Mouse (Mus musculus): Measurements from ENCODE around the gene Cops2. TPM values are rescaled to one million over a fixed set of nuclear protein-coding genes. Genes with fewer than 3 reads are reported as not detected.

Gene Cops2
- total RNA-seq, 1 experiment from 2014 or later: 241 TPM

- ATAC-seq (replicated peaks; ENCODE audit: low read depth, poor library complexity, severe bottlenecking): no peak
Measured at GRCm38 (mm10) chr2:125784392-125784791, 74.5 kb downstream of the Cops2 start.

- ATAC-seq (replicated peaks; ENCODE audit: low read depth, poor library complexity, severe bottlenecking): no peak
Measured at GRCm38 (mm10) chr2:125783868-125784267, 75.1 kb downstream of the Cops2 start.

GRCm38 (mm10) chr2:125782719-125783109, 76.2 kb downstream of the Cops2 start, which contains the start of gene Secisbp2l:
Gene Secisbp2l (minus strand): TSS chr2:125782870.
- peak; percentile 97 for ATAC-seq (replicated peaks; ENCODE audit: low read depth, poor library complexity, severe bottlenecking)

- ATAC-seq (replicated peaks; ENCODE audit: low read depth, poor library complexity, severe bottlenecking): no peak
Measured at GRCm38 (mm10) chr2:125781978-125782718, 76.8 kb downstream of the Cops2 start.

- ATAC-seq (replicated peaks; ENCODE audit: low read depth, poor library complexity, severe bottlenecking): no peak
Measured at GRCm38 (mm10) chr2:125781006-125781405, 77.9 kb downstream of the Cops2 start.

Other genes with a start within 250 kb of the Cops2 start
- 18.2 and 18.5 TPM in 2 replicates for gene Cep152, start 234.0 kb downstream of the Cops2 start, total RNA-seq (2017)
- gene Eid1, start 186.0 kb downstream of the Cops2 start, total RNA-seq (2017): 124 and 149 TPM in 2 replicates
- 0.96 TPM in 1 of 2 replicates, not detected in the other for gene Shc4, start 135.0 kb downstream of the Cops2 start, total RNA-seq (2017)
- gene Secisbp2l, start 76.3 kb downstream of the Cops2 start, total RNA-seq (2017): 15.7 and 19.7 TPM in 2 replicates
- 27.2 and 27.4 TPM in 2 replicates for gene Galk2, start within 50 bp of the Cops2 start, total RNA-seq (2017)
- gene Fgf7, start 175.5 kb upstream of the Cops2 start, total RNA-seq (2017): not detected in 2 replicates